Mouse (Mus musculus): Measurements from ENCODE around the gene Prdm11.
A peak's percentile ranks its signal among the peaks of the same experiment; 100 is the strongest.

The Prdm11 gene

DNA sequence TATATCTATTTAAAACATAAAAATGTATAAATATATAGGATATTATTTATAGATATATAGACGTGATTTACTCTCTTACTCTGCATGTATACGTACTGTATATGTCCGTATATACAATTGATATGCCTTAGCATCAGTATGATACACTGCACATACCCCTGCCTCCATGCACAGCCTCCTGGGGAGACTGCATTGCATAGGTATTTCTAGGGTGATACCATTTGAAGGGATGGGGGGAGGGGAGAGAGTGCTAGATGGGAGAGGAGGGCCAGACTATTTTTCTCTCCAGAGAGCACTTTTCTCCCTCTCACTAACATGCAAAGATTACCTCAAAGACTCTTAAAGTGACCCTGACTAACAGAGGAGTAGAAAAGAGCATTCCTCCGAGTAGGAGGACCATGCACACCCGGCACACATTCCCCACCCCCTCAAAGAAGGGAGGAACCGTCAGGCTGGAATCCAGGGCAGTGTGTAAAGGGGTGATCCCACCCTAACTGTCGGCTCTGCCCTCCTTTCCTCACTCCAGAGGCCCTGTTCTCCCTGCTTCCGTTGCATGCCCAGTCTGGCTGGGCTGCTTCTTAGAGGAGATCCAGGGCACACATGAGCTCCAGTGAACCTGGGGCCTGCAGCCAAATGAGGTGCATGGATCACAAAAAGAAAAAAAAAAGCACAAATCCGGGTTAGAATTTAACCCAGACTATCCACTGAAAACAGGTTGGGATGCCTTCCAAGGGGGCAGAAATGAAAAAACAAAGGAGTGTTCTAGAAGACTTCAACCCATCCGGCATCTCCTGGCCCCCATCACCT lies 78.7 kb downstream of the Prdm11 start:
- peak; percentile 62 for DNase-seq (ENCODE audit: low spot score)

DNA sequence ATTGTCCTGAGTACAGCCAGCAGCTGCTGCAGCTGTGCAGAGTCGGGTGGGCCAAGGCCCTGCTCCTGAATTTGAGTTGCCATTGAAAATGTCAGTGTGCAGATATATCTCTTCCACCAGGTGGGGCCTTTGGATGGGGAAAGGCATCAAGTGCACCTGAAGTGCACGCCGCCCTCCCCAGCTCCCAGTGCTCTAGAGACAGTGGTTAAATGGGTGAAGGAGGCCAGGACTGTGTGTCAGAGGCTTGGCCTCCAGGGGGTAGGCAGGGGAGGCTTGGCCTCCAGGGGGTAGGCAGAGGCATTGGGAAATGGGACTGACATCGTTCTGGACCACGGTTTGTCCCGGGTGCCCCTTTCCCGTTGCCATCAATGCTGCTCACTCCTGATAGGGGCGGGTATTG lies 79.7 kb downstream of the Prdm11 start:
- no peak for DNase-seq (ENCODE audit: low spot score)

DNA sequence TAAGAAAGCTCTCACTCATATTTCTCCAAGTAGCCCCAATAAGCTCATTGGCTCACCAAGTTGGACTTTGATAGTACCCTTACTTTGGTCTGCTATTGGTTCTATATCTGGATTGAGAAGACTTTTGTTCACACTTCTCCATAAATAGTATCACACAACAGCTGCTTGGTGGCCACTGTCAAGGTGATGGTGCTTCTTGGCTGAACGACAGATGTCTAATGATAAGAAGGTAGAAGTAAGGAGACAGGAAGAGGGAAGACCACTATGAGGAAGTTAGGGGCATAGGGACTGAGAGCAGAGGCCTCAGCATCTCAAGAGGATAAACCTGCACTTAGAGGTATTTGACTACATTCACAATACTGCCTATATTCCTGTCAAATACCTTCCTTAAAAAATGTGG lies 81.6 kb downstream of the Prdm11 start:
- DNase-seq (ENCODE audit: low spot score) = no peak

DNA sequence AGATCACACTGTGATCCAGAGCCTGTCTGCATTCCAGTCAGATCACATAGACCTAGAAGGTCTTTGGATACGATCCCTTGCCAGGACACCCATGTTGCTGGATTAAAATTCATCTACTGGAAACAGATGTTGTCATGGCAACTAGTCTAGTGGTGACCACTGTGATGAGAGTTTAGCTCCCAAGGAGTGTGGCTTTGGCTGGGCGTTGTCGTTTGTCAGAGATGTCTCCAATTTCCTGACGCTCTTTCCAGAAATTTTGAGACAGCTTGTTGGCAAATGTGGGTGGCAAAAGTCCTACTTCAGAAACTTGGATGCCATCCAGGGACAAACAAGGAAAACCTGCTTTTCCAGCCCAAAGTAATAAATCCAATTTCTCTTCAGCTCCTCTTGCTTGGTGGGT lies 87.3 kb downstream of the Prdm11 start:
- peak; percentile 25 for DNase-seq (ENCODE audit: low spot score)

DNA sequence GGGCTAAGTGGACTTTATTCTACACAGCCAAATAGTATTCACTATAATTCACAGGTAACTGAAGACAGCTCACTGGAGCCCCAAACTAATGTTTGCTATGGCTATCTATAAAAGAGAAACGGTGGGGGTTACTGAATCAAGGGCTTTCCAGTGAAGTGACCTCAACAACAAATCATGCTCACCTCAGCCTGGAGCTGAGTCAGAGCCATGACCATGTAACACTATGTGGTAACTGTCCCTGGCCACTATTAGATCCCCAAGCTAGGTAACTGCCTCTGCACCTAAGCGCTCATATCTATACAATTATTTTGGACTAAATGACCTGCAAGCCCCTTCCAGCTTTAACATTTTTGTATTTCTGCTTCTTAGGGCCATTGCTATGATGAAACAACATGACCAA lies 89.0 kb downstream of the Prdm11 start:
- DNase-seq (ENCODE audit: low spot score) = no peak

DNA sequence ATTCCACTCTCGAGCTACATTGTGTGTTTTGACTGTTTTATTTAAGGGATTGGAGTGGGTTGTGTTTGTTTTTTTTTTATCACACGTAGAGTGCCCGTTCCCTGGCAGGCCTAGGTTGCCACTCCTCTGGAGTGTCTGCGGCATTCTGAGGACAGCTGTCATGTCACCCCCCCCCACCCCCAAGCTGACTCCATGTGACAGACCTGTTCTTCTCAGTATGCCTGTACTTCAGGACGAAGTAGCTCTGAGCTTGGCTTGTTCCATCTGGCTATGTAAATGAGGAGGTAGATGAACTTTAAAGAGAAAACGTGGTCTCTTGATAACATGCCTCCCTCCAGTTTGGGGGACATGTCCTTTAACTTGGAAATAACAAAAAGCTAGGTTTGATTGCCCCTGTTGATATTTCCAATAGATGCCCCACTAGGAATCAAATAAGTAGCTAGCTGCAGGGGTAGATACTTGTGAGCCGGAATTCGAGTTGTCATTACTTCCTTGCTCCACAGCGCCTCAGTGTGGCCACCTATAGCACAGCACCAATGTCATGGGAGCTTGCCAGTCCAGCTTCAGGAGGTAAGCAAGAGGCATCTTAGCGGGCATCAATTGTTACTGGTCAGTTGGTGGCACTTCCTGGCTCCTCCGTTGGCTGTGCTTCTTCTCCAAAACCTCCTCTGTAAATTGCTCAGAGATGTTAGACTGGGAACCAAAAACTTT lies 91.4 kb downstream of the Prdm11 start:
- peak; percentile 70 for DNase-seq (ENCODE audit: low spot score)

DNA sequence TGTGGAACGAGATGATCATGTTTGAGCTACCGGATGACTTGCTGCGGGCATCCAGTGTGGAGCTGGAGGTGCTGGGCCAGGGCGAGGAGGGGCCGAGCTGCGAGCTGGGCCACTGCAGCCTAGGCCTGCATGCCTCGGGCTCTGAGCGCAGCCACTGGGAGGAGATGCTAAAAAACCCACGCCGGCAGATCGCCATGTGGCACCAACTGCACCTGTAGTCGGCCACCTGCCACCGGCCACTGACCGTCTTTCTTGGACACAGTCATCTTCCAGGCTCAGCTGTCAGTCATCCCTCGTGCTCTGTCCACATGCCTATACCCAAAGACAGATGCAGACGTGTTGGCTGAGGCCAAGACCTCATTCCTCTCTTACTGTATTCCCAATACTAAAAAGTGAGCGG lies 92.5 kb downstream of the Prdm11 start:
- DNase-seq (ENCODE audit: low spot score) = no peak

DNA sequence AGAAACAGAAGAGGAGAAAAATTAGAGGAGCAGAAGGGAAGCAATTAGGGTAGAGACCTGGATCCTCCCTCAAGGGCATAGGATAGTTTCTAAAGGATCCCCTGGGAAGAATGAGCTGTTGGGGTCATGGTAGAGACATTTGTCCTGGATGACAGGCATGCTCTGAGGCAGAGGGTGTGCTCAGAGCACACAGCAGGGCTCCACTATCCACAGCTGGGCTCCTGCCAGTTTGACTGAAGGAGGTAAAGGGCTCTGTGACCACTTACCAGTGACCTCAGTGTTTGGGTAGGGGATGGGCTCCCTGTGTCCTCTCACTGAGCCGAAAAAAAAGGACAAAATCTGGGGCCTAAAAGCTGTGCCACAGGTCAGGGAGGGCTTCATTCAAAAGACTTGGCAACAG lies 96.4 kb downstream of the Prdm11 start:
- no peak for DNase-seq (ENCODE audit: low spot score)

DNA sequence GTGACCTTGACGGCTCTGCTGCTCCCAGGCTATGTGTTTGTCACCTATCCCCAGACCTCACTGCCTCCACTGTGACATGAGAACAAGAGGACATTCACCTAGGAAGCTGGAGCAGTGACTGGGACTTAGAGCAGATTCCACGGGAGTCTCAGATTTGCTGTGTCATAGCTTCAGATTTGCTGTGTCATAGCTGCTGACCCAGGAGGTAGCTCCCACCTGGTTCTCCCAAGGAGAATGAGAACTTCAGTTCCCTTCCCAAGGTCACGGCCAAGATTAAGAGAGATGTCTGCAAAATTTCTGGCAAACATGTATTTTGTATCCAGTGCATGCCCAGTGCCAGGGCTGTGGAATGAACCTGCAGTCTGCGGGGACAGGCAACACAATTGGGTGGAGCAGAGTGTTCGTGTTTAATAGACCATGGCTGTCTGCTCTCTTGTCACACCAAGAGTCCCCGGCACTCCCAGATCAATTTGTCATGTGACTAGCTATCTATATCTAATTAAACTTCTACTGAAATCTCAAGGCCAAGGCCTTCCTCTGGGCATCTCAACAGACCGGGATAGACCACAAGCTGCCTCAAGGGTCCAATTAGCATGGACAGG lies 97.2 kb downstream of the Prdm11 start:
- DNase-seq (ENCODE audit: low spot score) = no peak

DNA sequence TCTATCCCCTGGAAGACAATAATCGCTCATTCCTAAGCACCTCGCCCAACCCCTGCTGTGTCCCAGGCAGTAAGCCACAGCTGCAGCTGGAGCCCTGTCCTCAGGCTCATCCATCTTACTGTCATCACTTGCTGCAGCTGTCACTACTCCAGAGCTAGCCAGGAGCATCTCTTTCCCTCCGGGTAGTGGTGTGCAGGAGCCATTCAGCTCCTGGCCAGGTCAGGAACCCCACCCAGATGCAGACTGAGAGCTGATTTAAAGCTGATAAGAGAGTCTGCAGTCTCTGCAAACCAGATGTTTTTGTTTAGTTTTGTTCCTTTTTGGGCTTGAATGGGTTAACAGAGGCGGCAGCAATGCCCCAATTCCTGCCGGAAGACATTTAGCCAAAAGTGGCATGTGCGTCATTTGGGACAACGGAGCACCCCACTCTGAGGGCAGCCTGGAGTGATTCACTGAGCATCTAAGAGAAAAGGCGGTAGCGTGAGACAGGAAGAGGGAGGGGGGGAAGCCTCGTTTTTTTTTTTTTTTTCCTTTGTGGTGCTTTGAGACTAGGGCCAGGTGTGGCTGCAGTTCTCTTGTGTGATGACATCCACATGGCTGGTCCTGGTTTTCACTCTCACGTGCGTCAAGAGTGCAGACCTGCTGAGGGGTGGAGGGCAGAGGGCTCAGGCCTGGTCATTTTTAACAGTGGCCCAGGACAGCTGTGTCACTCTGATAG lies 97.8 kb downstream of the Prdm11 start:
- DNase-seq (ENCODE audit: low spot score) = no peak

DNA sequence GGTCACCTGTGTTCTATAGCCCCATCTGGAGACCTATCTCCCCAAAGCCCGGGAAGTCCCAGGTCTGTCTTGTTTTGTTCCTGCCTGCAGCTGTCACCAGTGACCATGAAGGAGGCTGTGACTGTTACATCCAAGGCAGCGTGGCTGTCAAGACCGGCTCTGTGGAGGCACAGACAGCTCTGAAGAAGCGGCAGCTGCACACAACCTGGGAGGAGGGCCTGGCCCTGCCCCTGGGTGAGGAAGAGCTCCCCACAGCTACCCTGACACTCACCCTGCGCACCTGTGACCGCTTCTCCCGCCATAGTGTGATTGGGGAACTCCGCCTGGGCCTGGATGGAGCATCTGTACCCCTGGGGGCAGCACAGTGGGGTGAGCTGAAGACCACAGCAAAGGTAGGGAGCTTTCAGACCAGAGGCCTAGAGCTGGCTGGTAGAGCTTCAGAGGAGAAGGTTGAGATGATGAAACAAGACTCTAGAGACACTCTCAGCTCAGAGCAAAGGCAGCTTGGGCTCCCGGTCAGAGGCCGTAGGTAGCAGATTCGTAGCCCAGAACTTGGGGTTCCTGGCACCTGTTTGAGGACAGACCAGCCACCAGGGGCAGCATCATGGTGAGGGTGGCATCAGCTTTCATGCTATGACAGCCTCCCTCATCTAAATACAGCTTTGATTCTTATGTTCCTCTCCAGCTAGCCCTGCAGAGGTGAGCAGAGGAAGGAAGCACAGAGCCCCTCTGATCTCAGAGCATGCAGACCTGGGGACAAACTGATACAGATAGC lies 100.0 kb downstream of the Prdm11 start:
- no peak for DNase-seq (ENCODE audit: low spot score)

DNA sequence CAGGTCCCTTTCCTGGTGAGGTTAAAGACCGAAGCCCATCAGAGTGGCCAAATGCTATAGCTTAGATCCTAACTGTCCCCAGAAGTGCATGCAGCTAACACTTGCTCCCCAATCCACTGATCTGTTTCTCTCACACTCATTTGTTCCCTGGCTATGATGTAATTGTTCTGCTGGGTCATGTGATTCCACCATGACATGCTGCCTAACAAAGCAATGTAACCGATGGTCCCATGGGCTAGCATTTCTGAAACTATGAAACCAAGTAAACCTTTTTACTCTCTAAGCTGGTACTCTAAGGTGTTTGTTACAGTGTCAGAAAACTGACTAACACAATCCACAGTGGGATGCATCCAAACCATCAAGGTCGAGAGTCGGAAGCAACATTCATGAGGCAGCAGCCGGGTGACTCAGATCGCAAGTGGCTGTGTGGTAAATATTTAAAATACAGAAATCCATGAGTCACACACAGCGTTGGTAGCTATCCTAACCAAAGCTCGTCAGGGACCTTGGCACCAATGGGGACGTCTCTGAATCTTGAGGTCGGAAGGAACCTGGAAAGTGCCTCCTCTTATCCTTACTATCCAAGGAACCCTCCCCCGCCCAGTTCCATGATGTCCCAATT lies 100.7 kb downstream of the Prdm11 start:
- DNase-seq (ENCODE audit: low spot score) = no peak

DNA sequence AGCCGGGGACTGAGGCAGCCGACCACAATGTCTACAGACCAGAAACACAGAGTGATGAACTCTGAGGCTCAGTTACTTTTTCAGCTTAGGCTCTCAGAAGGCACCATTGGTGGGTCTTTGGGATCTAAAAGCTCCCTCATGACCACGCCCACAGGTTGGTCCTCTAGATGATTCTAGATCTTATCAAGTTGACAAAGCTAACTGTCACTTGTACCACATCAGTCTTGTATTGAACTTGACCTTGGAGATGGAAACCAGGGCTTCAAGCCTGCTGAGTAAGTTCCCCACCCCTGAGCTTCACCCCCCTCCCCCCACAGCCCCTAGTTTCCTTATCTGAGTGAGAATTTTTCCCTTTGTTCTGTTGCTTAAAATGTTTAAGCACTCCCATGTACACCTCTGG lies 101.6 kb downstream of the Prdm11 start:
- no peak for DNase-seq (ENCODE audit: low spot score)

DNA sequence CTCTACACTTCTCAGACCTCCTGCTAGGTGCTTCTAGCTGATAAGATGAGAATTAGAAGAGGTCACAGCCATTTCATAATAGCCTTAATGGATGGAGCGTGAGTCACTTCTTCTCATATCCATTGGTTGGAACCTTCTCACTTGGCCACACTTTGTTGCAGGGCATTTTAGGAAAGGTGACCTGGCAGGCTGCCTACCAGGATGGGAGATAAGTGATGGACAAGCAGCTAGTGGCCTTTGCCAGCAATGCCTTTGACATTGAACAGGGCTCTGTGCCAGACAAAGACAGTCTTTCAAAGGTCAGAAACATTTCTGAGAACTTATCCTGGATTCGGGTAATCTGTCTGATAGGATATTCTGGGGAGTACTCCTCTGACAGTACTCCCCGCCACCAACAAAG lies 102.6 kb downstream of the Prdm11 start:
- DNase-seq (ENCODE audit: low spot score) = no peak

DNA sequence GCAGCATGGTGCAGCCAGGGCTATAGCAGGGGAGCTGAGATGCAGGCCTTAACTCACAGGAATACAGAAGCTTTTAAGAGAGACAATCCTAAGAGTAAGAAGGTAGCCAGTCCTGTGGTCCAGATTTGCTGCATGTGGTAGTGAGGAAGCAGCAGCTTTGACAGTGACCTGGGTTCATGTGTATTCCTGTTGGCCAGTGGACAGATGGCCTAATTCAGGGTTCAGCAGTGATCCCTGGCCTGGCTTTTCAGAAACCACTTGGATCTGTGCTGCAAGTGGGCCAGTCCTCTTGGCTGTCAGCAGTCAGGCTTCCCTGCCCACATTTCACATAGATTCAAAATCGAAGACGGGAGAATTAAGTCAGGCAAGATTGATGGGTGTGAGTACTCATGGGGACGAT lies 104.5 kb downstream of the Prdm11 start:
- DNase-seq (ENCODE audit: low spot score) = no peak

DNA sequence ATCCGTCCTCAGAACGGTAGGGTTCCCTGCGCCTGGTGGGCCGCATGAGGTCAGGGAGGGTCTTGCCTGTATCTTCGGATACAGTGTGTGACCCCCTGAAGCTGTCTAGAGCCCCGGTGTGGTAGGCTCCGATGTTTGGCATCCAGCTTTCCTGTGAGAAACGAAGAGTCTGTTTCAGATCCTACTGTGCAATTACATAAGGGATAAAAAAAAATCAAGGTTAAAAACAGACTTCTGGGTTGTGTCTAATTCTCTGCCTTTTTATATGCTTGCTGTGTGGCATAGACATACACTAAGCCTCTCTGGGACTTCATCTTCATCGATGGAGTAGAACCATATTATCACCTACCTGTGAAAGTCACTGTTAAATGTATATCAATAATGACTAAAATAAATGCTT lies 105.0 kb downstream of the Prdm11 start:
- no peak for DNase-seq (ENCODE audit: low spot score)

DNA sequence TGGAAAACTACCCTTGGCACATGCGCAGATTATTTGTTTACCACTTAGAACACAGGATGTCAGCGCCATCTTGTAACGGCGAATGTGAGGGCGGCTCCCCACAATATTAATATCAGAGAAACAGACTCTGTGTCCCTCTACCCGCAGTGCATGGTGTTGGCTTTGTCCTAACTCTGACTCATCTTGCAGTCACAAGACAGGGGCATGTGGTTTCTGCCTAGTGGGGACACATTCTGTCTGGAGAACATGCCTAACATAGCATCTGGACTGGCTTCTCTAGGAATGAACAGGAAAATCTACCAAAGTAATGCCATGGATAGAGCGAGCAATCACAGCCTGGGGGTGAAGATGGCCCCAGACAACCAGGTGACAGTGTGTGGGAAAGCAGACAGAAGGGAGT lies 107.1 kb downstream of the Prdm11 start:
- DNase-seq (ENCODE audit: low spot score) = no peak

DNA sequence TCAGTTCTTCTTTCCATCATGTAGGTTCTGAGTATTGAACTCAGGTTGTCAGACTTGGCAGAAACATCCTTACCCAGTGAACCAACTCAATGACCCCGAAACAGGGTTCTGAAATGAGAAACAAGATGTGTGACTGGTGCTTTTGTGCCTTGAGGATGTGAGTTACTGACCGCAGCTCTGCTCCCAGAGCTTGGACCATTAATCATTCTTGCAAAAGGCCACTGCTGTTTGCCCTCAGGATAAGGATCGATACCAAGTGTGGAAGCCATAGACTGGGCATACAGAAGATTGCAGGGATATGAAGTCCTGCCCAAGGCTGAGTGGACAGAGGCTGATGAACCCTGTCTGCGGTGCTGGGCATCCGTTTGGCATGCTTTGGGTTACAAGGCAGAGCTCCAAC lies 107.9 kb downstream of the Prdm11 start:
- no peak for DNase-seq (ENCODE audit: low spot score)

DNA sequence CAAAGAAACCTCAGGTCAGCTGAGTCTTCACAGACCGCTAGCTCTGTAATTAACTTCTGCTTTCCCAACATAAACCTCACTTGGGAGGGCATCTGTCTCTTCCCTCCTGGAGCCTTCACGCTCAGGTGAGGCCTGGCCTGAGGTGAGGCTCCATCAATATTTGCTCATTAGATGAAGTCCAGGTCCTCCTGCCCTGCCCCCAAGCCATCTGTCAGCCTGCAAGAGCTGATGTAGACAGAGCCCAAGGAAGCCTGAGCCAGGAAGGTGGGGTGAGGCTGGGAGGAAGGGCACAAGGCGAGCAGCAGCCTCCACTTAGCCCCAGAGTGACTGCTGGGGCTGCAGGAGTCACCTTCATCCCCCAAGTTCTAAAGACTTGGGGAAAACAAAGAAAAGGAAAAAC lies 110.5 kb downstream of the Prdm11 start:
- no peak for DNase-seq (ENCODE audit: low spot score)

DNA sequence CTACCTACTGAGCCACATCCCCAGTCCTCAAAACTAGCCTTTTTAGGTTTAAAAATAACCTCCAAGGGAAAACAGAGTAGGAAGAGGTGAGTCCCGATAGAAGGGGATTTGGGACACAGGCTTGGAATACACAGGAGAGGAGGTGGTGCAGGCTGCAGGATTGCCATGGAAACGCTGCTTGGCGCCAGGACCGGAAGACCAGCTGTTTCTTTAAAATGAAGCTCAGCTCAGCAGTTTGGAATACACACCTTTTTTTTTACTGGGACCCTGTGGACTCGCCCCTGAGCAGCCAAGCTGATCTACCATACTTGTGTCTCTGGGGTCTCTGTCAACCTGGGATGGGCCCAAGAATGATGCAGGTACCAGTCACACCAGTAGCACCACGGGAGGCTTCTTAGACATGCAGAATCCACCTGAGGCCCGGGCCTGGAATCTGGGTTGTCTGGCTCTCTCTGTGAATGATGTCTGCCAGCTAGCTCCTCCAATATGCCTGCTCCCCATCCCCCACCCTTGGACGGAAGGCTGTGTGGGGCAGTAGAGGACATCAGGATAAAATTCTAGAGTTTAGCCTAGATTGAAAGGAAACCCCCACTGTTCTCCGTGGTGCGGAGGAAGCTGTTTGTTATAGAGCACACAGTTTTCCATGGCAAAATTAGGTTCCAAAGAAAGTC lies 111.5 kb downstream of the Prdm11 start:
- DNase-seq (ENCODE audit: low spot score) = no peak

DNA sequence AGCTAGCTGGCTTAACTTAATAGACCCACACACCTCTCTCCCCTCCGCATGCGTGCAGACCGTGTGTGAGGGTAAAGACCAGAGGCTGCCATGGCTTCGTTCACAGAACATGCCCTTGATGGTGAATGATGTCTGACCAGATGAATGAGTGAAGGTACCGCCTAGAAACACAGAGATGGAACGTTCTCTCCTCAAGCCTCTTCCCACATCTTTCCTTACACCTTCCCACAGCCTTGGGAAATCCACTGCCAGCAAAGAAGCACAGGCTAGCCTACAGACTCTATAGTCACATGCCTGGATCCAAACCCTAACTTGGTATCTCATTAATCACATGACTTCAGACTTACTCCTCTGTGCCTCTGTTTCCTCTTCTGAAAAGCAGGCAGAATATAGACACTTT lies 112.6 kb downstream of the Prdm11 start:
- no peak for DNase-seq (ENCODE audit: low spot score)
